Mouse (Mus musculus) hindbrain, embryonic 10.5 days (tissue): Measurements from ENCODE around the gene BC024978. TPM values are rescaled to one million over a fixed set of nuclear protein-coding genes. Genes with fewer than 3 reads are reported as not detected.

ENCODE experiments used
- DNase-seq: peaks from one replicate; pipeline ENCODE4 v3.0.0-alpha.2; 2017; ENCODE audit warnings: low spot score
- H3K27ac ChIP-seq: fragments of 300-500 bp; sonication (generic); 2 replicates; pipeline ENCODE4 v1.5.1; 2016; ENCODE audit warnings: mild to moderate bottlenecking, moderate library complexity
- H3K27me3 ChIP-seq: fragments of 300-500 bp; sonication (generic); 2 replicates; pipeline ENCODE4 v1.6.1; 2016; ENCODE audit warnings: mild to moderate bottlenecking; ENCODE audit not compliant: poor library complexity, insufficient read depth, severe bottlenecking
- H3K36me3 ChIP-seq: fragments of 300-500 bp; sonication (generic); 2 replicates; pipeline ENCODE4 v1.6.1; 2016; ENCODE audit warnings: mild to moderate bottlenecking, moderate library complexity
- H3K4me1 ChIP-seq: fragments of 300-500 bp; sonication (generic); replicated peaks from 2 replicates; pipeline ENCODE4 v1.6.1; 2016; ENCODE audit warnings: mild to moderate bottlenecking
- H3K4me3 ChIP-seq: fragments of 300-500 bp; sonication (generic); 2 replicates; pipeline ENCODE4 v1.5.1; 2016; ENCODE audit warnings: mild to moderate bottlenecking, moderate library complexity
- H3K9me3 ChIP-seq: fragments of 300-500 bp; sonication (generic); 2 replicates; pipeline ENCODE4 v1.6.1; 2016; ENCODE audit warnings: mild to moderate bottlenecking, moderate library complexity
- WGBS: fragments of 180-500 bp; shearing (Covaris S2); methylation state at CpG from one replicate; pipeline ENCODE4 v1.1.7; 2016; 5-methylcytosine and 5-hydroxymethylcytosine counted together
- polyA plus RNA-seq: library from polyadenylated mRNA; unstranded; fragments of >200 nt; fragmentation: Nextera tagmentation; extraction: Ambion mirVana; gene quantifications from 2 replicates; pipeline ENCODE4 v1.2.1, GENCODE M21; 2016

The BC024978 gene
- polyA plus RNA-seq, 1 experiment from 2014 or later: 4.3 TPM

DNA sequence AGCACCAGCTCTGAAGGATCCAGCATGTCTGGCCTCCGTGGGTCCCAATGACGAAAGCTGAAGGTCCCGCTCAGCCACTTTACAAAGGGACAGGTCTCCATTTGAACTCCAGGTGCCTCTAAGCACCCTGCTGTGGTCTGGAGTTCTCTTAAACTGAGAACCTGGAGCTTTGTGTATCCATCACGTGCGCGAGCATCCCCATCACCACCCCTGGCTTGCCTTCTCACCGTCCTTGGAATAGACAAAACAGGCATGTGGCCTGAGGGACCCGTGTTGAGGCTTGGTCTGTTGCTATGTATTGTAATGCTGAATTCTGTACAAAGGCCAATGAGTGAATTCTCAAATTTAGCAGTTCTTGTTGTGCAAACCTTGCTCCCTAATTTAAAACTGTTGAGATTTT, 3.2 kb downstream of the BC024978 start:
- no peak overlapping the region for H3K27ac ChIP-seq
- H3K4me3 ChIP-seq: no peak overlapping the region
- no peak for DNase-seq
- H3K27me3 ChIP-seq: no peaks in the 10 kb centered on the region
- WGBS: 94% methylated on average over 8 of the region's 8 CpGs
- H3K9me3 ChIP-seq: no peaks in the 10 kb centered on the region
- H3K4me1 ChIP-seq: peaks cover 20% of the 10 kb centered on the region
- H3K36me3 ChIP-seq: peaks cover 55% of the 10 kb centered on the region

GRCm38 (mm10) chr7:27203730-27204449, 8.3 kb downstream of the BC024978 start:
- Histone ChIP-seq H3K27me3 (no peaks in the 10 kb centered on the region), H3K27ac (no peak overlapping the region), H3K4me3 (no peak overlapping the region), H3K9me3 (no peaks in the 10 kb centered on the region), H3K4me1 (no peaks in the 10 kb centered on the region), H3K36me3 (peaks cover 73% of the 10 kb centered on the region)
- WGBS: 94% methylated on average over 8 of the region's 8 CpGs
- no peak for DNase-seq

GRCm38 (mm10) chr7:27212626-27213025, 17.0 kb downstream of the BC024978 start:
- DNase-seq: no peak
- 93% methylated on average over 2 of the region's 2 CpGs for WGBS
- H3K27ac ChIP-seq: no peak overlapping the region
- peaks cover 96% of the 10 kb centered on the region for H3K36me3 ChIP-seq
- no peak overlapping the region for H3K4me3 ChIP-seq
- H3K9me3 ChIP-seq: no peaks in the 10 kb centered on the region
- H3K27me3 ChIP-seq: no peaks in the 10 kb centered on the region
- H3K4me1 ChIP-seq: no peaks in the 10 kb centered on the region

DNA sequence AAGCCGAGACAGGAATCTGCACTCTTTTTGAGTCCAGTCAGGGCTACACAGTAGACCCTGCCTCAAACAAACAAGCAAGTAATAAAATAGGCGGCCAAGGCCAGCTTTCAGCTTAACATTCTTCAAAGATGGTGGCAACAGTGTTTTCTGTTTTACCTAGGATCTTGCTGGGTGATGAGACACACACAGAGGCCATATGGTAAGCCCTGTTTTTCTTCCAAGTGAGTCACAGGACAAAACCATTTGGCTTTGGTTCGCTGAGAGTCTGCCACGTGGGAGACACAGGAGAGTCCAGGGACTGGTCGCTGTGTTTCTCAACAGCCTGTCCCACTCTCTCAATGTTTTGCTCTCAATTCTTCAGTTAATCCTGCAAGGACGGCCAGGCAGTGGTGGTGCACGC, 23.0 kb downstream of the BC024978 start:
- DNase-seq: no peak
- WGBS: 88% methylated on average over 7 of the region's 7 CpGs
- Histone ChIP-seq H3K4me3 (no peak overlapping the region), H3K4me1 (0 out of 2 replicates have a peak, but pooled peaks cover 8% of the 10 kb centered on the region), H3K27ac (no peak overlapping the region), H3K27me3 (no peaks in the 10 kb centered on the region), H3K9me3 (no peaks in the 10 kb centered on the region), H3K36me3 (peaks cover 87% of the 10 kb centered on the region)

DNA sequence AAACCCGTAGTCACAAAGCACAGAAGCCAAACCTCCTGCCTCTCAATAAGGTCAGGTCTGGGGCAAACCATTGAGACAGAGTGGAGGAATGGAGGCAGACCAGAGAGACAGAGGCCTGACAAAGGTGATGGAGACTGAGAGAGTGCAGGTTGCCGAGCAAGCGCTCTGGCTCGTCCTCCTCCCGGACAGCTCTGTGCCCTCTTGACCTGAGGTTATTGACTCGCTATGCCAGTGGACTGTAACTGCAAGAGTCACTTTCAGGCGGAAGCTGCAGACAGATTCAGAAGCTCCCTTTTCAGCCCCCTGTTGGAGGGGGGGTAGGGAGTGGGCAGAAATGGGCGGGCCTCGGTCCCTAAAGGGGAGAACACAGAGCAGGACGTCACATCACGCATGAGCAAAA, 24.4 kb downstream of the BC024978 start:
- Histone ChIP-seq H3K9me3 (no peaks in the 10 kb centered on the region), H3K4me3 (no peak overlapping the region), H3K4me1 (peaks cover 20% of the 10 kb centered on the region), H3K27ac (no peak overlapping the region), H3K27me3 (no peaks in the 10 kb centered on the region), H3K36me3 (peaks cover 78% of the 10 kb centered on the region)
- WGBS: 60% methylated on average over 11 of the region's 11 CpGs
- DNase-seq: no peak

- 85% methylated on average over 6 of the region's 6 CpGs for WGBS
Measured at GRCm38 (mm10) chr7:27221939-27222338, 26.4 kb downstream of the BC024978 start.

DNA sequence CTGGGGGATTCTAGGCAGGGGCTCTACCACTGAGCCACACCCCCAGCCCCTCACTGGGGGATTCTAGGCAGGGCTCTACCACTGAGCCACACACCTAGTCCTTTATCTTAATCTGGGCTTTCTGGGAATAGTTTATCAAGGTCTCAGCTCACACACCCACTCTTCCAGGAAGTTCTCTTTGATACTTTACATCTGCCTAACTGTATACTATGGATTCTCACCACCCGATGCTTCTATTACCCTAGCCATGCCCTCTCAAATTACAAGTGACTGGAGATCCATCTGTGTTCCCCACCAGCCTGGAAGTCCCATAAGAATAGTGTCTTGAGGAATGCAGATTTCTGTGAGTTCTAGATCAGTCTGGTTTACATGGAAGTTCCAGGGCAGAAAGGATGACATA, 27.0 kb downstream of the BC024978 start:
- Histone ChIP-seq H3K27ac (no peak overlapping the region), H3K9me3 (no peaks in the 10 kb centered on the region), H3K4me1 (peaks cover 46% of the 10 kb centered on the region), H3K4me3 (no peak overlapping the region), H3K27me3 (no peaks in the 10 kb centered on the region), H3K36me3 (peaks cover 54% of the 10 kb centered on the region)
- DNase-seq: no peak
- WGBS: 86% methylated on average over 1 of the region's 1 CpGs

More at GRCm38 (mm10) chr7:27221939-27222338, 26.4 kb downstream of the BC024978 start:
- no peak overlapping the region for H3K4me3 ChIP-seq
- no peak for DNase-seq
- no peaks in the 10 kb centered on the region for H3K27me3 ChIP-seq
- H3K36me3 ChIP-seq: peaks cover 60% of the 10 kb centered on the region
- no peak overlapping the region for H3K27ac ChIP-seq
- no peaks in the 10 kb centered on the region for H3K9me3 ChIP-seq
- peaks cover 40% of the 10 kb centered on the region for H3K4me1 ChIP-seq

DNA sequence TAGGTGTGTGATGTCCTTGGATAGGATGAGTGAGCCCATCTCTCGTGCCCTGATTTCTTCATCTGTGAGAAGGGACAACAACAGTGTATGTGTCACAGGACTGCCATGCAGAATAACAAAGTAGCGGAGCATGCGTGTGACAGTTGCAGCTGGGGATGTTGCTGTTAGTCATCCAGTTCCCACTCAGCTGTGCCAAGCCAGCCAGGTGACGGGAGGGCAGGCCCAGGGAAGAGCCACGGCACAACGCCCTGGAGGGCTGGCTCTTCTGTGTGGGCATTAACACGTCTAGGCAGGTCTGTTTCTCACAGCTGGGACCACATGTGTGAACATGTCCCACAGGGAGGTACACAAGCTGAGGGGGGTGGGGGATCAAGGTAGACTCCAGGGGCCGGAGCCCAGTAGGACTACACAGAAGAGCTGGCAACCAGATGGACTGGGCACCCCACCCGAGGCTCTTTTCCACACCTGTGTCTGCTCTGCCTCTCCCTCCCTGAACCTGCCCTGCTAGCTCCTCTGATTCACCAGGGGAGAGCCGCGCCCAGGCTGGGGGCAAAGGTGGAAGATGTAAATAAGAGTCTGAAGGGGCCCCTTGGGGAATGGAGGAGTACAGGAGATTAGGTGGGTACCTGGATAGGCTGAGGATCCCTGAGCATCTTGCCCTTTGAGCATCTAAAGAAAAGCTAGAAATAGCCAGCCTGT, 29.4 kb downstream of the BC024978 start:
- peaks cover 33% of the 10 kb centered on the region for H3K36me3 ChIP-seq
- H3K4me1 ChIP-seq: peaks cover 58% of the 10 kb centered on the region
- WGBS: 84% methylated on average over 11 of the region's 11 CpGs
- peak overlapping the region; percentile 51; the same call in 1 of the 2 replicates for H3K27ac ChIP-seq
- no peaks in the 10 kb centered on the region for H3K27me3 ChIP-seq
- H3K4me3 ChIP-seq: peak overlapping the region; percentile 93; the same call in 1 of the 2 replicates
- H3K9me3 ChIP-seq: no peaks in the 10 kb centered on the region
- DNase-seq: no peak

GRCm38 (mm10) chr7:27227276-27227675, 31.7 kb downstream of the BC024978 start:
- peak overlapping the region; percentile 95 for H3K27ac ChIP-seq
- peaks cover 58% of the 10 kb centered on the region for H3K4me1 ChIP-seq
- 34% methylated on average over 9 of the region's 9 CpGs for WGBS

GRCm38 (mm10) chr7:27227676-27228075, 32.1 kb downstream of the BC024978 start:
- Histone ChIP-seq H3K4me3 (peak overlapping the region; percentile 93), H3K36me3 (peaks cover 12% of the 10 kb centered on the region; the same call in 1 of the 2 replicates), H3K27me3 (no peaks in the 10 kb centered on the region), H3K27ac (peak overlapping the region; percentile 95), H3K4me1 (peaks cover 62% of the 10 kb centered on the region), H3K9me3 (no peaks in the 10 kb centered on the region)
- no peak for DNase-seq
- WGBS: 3% methylated on average over 10 of the region's 10 CpGs

More at GRCm38 (mm10) chr7:27227276-27227675, 31.7 kb downstream of the BC024978 start:
- Histone ChIP-seq H3K9me3 (no peaks in the 10 kb centered on the region), H3K36me3 (peaks cover 16% of the 10 kb centered on the region; the same call in 1 of the 2 replicates), H3K4me3 (peak overlapping the region; percentile 93), H3K27me3 (no peaks in the 10 kb centered on the region)
- no peak for DNase-seq

DNA sequence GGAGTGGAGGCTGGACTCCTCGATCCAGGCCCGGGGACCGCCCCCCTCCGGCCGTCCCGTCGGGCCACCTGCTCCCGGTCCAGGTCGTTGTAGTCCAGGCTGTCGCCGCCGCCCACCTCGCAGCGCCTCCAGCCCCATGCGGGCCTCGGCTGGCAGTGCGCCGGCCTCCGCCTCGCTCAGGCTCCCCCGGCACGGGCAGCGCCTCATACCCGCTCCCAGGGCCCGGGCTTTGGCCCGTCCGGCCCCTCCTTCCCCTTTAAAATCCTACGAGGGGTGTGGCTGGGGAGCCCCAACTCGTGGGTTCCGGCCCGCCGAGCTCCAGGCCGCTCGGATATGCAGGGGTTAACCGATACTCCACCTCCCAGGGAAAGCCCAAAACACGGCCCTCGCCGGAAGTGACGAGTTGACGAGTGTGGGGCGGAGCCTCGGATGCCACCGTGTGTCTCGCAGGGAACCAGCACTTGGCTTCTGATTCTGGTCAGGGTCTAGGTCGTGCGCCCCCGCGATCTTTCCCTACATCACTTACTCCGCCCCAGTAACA, 32.8 kb downstream of the BC024978 start, which contains the start of gene Itpkc:
Gene Itpkc, minus strand, starts transcription at position 381 of the 541 bp plus-strand sequence.
- H3K27ac ChIP-seq: peak within 1 kb of the TSS; percentile 95
- DNase-seq: peak; percentile 97
- no peaks in the 10 kb centered on the region for H3K9me3 ChIP-seq
- H3K27me3 ChIP-seq: no peaks in the 10 kb centered on the region
- under 1% methylated on average over 49 of the region's 49 CpGs for WGBS
- H3K4me3 ChIP-seq: peak within 1 kb of the TSS; percentile 93
- H3K36me3 ChIP-seq: peaks cover 6% of the 10 kb centered on the region; the same call in 1 of the 2 replicates
- peaks cover 66% of the 10 kb centered on the region for H3K4me1 ChIP-seq

DNA sequence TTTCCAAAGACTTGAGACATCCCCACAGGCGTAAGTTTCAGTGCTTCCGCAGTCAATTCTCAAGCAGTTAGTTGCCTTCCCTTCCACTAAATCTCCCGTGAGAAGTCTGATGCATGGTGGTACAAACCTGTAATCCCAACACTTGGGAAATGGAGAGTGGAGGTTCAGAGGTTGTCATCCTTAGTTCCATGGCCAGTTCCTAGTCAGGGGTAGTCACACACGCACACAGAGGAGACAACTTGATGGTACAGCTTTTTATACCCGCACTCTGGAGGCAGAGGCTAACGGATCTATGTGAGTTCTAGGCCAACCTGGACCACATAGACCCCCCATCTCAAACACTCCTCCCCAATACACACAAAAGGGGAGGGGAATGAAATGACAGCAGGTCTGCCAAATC, 33.3 kb downstream of the BC024978 start:
- peak overlapping the region; percentile 93 for H3K4me3 ChIP-seq
- H3K36me3 ChIP-seq: peaks cover 6% of the 10 kb centered on the region; the same call in 1 of the 2 replicates
- H3K27ac ChIP-seq: peak overlapping the region; percentile 95
- H3K9me3 ChIP-seq: no peaks in the 10 kb centered on the region
- no peak for DNase-seq
- 20% methylated on average over 6 of the region's 6 CpGs for WGBS
- peaks cover 69% of the 10 kb centered on the region for H3K4me1 ChIP-seq
- H3K27me3 ChIP-seq: no peaks in the 10 kb centered on the region

DNA sequence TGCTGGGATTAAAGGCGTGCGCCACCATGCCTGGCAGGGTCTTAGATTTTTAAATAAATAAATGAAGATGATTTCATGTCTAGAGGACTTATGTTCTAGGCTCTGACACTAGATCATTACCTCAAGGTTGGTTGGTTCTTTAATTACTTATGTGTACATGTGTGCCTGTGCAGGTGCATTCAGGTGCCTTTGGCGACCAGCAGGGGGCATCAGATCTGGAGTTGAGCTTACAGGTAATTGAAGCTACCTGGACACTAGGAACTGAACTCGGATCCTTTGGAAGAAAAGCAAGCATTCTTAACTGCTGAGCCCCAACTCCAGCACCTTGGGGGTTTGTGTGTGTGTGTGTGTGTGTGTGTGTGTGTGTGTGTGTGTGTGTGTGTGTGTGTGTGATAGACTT, 35.2 kb downstream of the BC024978 start:
- 78% methylated on average over 4 of the region's 4 CpGs for WGBS
- Histone ChIP-seq H3K36me3 (peaks cover 2% of the 10 kb centered on the region), H3K4me1 (peaks cover 55% of the 10 kb centered on the region), H3K9me3 (no peaks in the 10 kb centered on the region), H3K27me3 (no peaks in the 10 kb centered on the region), H3K27ac (no peak overlapping the region), H3K4me3 (no peak overlapping the region)
- DNase-seq: no peak
